Mouse (Mus musculus) liver, postnatal 0 days (tissue): ENCODE data around the gene Adipoq.

Source experiments
- CTCF ChIP-seq: sonication (generic); IDR thresholded peaks from 2 replicates; pipeline ENCODE4 v1.5.1; 2016; ENCODE audit warnings: antibody characterized with exemption, low read depth
- EP300 ChIP-seq: IDR thresholded peaks from 2 replicates; pipeline ENCODE4 v1.6.1; 2016; ENCODE audit warnings: antibody characterized with exemption, low read depth, mild to moderate bottlenecking

DNA sequence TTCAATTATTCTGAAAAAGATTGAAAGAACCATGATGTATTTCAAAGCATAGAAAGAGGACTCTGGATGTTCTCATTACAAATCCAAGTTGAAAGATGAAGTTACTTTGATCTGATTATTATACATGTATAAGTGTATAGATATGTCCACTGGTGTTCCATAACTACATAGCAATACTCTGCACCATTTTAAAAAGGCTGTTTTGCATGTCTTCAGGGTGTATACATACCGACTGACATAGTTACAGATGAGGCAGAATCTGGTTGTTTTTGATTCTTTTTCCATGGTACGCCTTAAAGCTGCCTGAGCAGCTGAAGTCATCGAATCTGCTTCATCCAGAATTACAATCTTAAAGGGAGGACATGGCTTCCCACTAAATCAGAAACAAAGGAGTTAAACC lies 30.9 kb upstream of the Adipoq start:
- no peak for TF ChIP-seq CTCF
- no peak for TF ChIP-seq EP300
